Mouse (Mus musculus) liver, embryonic 14.5 days (tissue): ENCODE measurements at regions not wholly inside any gene's neighbourhood (a gene's known extent, or its start where the extent isn't known, plus 50 kb on each side); places are given as distances from the start of the nearest gene placed in this dataset.

ENCODE experiments used
- ATAC-seq: fragments of 200-750 bp; cut with Nextera tagmentation; 2 replicates; pipeline ENCODE4 v1.8.0; 2017; ENCODE audit warnings: moderate number of reproducible peaks, mild to moderate bottlenecking, moderate library complexity; ENCODE audit not compliant: insufficient read depth
- DNase-seq, 3 experiments: peaks; one replicate each; pipeline ENCODE4 v3.0.0-alpha.2; 2012 to 2013; ENCODE audit warnings: low read depth in 3 of 3, low spot score in 3 of 3
- H3K27ac ChIP-seq: fragments of 300-500 bp; sonication (generic); 2 replicates; pipeline ENCODE4 v1.5.1; 2014; ENCODE audit warnings: moderate library complexity, mild to moderate bottlenecking, control low read depth, inconsistent platforms
- H3K27me3 ChIP-seq: fragments of 300-500 bp; sonication (generic); 2 replicates; pipeline ENCODE4 v1.6.1; 2014; ENCODE audit warnings: mild to moderate bottlenecking, low read length, moderate library complexity; ENCODE audit not compliant: control insufficient read depth, insufficient read depth
- H3K36me3 ChIP-seq: fragments of 300-500 bp; sonication (generic); replicated peaks from 2 replicates; pipeline ENCODE4 v1.6.1; 2014; ENCODE audit warnings: low read depth; ENCODE audit not compliant: control insufficient read depth, insufficient read depth
- H3K4me1 ChIP-seq, 2 experiments: fragments of 200-500 bp in 1 of 2; fragments of 300-500 bp in 1 of 2; sonication (generic) in 1 of 2; replicated peaks; 2 replicates each; pipeline ENCODE4 v1.6.1; 2012 to 2014; ENCODE audit warnings: antibody characterized with exemption in 1 of 2, inconsistent platforms in 1 of 2, low read length in 1 of 2; ENCODE audit not compliant: control insufficient read depth in 2 of 2, insufficient read depth in 2 of 2
- H3K4me2 ChIP-seq: fragments of 300-500 bp; sonication (generic); 2 replicates; pipeline ENCODE4 v1.6.1; 2014; ENCODE audit warnings: low read depth, mild to moderate bottlenecking, control low read depth, moderate library complexity
- H3K4me3 ChIP-seq, 2 experiments: fragments of 200-500 bp in 1 of 2; fragments of 300-500 bp in 1 of 2; sonication (generic) in 1 of 2; 2 replicates each; pipeline ENCODE4 v1.5.1; 2012 to 2014; ENCODE audit warnings: low read depth in 2 of 2, low read length in 2 of 2, mild to moderate bottlenecking in 2 of 2, control low read depth in 1 of 2, inconsistent platforms in 1 of 2, moderate library complexity in 1 of 2; ENCODE audit not compliant: insufficient read depth in 1 of 2
- H3K9ac ChIP-seq: fragments of 300-500 bp; sonication (generic); replicated peaks from 2 replicates; pipeline ENCODE4 v1.6.1; 2014; ENCODE audit warnings: mild to moderate bottlenecking, control low read depth, moderate library complexity
- H3K9me3 ChIP-seq: fragments of 300-500 bp; sonication (generic); 2 replicates; pipeline ENCODE4 v1.6.1; 2016; ENCODE audit warnings: low read length, mixed read lengths; ENCODE audit not compliant: control insufficient read depth
- CTCF ChIP-seq: IDR thresholded peaks from 2 replicates; pipeline ENCODE4 v1.5.1; 2016; ENCODE audit warnings: antibody characterized with exemption, low read depth, control low read depth
- EP300 ChIP-seq: IDR thresholded peaks from 2 replicates; pipeline ENCODE4 v1.6.1; 2016; ENCODE audit warnings: antibody characterized with exemption, low read depth
- WGBS: fragments of 180-500 bp; shearing (Covaris S2); extraction: QIAGEN DNeasy Blood & Tissue Kit; methylation state at CpG from one replicate; pipeline ENCODE4 v1.1.7; 2014; ENCODE audit not compliant: insufficient replicate concordance; 5-methylcytosine and 5-hydroxymethylcytosine counted together

DNA sequence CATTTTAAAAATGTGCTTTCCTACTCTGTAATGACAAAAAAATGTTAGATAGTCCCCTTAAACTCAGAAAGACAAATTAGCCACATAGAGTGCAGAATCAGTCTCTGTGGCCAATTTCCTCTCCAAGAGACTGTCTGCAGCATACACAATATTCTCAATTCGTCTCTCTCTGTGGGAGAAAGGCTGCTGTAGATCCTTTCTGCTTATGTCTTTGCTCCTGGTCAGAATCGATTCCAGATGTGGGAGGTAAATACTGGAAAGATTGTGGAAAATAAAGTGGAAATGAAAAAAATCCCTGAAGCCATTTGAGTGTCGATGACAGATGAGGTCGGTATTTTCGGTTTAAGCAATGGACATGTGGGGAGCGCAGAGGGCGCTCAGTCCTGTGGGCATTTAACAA, 265.8 kb upstream of the Mpped2 start:
- Histone ChIP-seq H3K4me1 (no peaks in the 10 kb centered on the region), H3K4me3 (no peak overlapping the region), H3K4me2 (no peak overlapping the region), H3K36me3 (no peaks in the 10 kb centered on the region), H3K27me3 (no peaks in the 10 kb centered on the region), H3K27ac (no peak overlapping the region), H3K9me3 (no peaks in the 10 kb centered on the region), H3K9ac (no peak overlapping the region)
- DNase-seq (no peak), ATAC-seq (no peak)
- TF ChIP-seq EP300 (no peak), CTCF (no peak)
- WGBS = 67% methylated on average over 7 of the region's 7 CpGs

DNA sequence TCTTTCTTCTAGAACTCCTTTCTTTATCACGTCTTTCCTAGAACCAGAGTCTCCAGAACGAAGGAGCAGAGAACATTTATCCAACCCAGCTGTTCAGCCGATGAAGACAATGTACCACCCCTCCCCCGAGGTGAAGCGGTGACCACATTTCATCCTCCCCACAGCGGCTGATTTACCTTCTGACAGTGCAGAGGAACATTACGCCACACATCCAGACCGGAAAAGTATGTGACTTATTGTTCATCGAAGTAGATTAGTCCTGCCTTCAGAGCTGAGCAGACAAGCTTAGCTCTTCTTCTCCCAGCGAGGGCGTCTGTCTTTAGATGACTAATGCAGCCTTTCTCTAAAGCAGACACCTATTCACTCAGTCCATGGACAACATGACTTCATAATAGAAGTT, 264.2 kb upstream of the Mpped2 start:
- WGBS = 19% methylated on average over 11 of the region's 11 CpGs
- no peak overlapping the region for H3K4me2 ChIP-seq
- no peak overlapping the region for H3K27ac ChIP-seq
- H3K4me3 ChIP-seq = no peak overlapping the region
- no peak overlapping the region for H3K9ac ChIP-seq
- no peaks in the 10 kb centered on the region for H3K27me3 ChIP-seq
- TF ChIP-seq CTCF = no peak
- TF ChIP-seq EP300 = no peak
- no peaks in the 10 kb centered on the region for H3K4me1 ChIP-seq
- H3K9me3 ChIP-seq = no peaks in the 10 kb centered on the region
- no peaks in the 10 kb centered on the region for H3K36me3 ChIP-seq
- DNase-seq (no peak), ATAC-seq (no peak)

DNA sequence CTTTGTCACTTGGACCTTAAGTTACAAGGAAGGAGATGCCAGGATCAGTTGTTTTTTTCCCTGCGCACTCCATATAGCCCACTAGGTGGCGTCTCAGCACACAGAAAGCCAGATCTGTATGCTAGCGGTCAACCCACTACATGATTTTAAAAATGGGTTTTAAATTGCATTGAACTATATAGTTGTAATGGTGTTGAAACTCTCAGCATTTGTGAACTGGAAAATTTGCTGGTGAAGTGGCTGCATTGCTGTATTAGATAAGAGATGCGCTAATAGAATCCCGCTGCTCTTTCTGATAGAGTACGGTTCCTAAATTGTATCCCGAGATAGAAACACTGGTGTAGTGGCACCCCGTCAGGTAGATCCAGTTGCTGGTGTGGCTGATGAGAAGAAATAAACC, 261.9 kb upstream of the Mpped2 start:
- TF ChIP-seq CTCF = peak; percentile 66
- TF ChIP-seq EP300 = no peak
- ATAC-seq = no peak
- Histone ChIP-seq H3K4me1 (no peaks in the 10 kb centered on the region), H3K9me3 (no peaks in the 10 kb centered on the region), H3K9ac (no peak overlapping the region), H3K27ac (no peak overlapping the region), H3K36me3 (no peaks in the 10 kb centered on the region), H3K4me2 (no peak overlapping the region), H3K27me3 (no peaks in the 10 kb centered on the region), H3K4me3 (no peak overlapping the region)
- peak in 2 of 3 experiments; percentile 2 to 3 for DNase-seq
- 43% methylated on average over 8 of the region's 8 CpGs for WGBS

- Histone ChIP-seq H3K4me2 (no peak overlapping the region), H3K27me3 (no peaks in the 10 kb centered on the region), H3K36me3 (no peaks in the 10 kb centered on the region), H3K9me3 (no peaks in the 10 kb centered on the region), H3K4me3 (no peak overlapping the region), H3K9ac (no peak overlapping the region), H3K27ac (no peak overlapping the region), H3K4me1 (no peaks in the 10 kb centered on the region)
- 19% methylated on average over 9 of the region's 9 CpGs for WGBS
- no peak for ATAC-seq
- TF ChIP-seq EP300 (no peak), CTCF (no peak)
- DNase-seq = no peak
Observed at GRCm38 (mm10) chr2:106431637-106432199, 261.4 kb upstream of the Mpped2 start.

- no peaks in the 10 kb centered on the region for H3K4me1 ChIP-seq
- no peak overlapping the region for H3K4me2 ChIP-seq
- DNase-seq (no peak), ATAC-seq (no peak)
- H3K9ac ChIP-seq = no peak overlapping the region
- H3K27ac ChIP-seq = no peak overlapping the region
- H3K36me3 ChIP-seq = no peaks in the 10 kb centered on the region
- WGBS = 54% methylated on average over 2 of the region's 2 CpGs
- no peaks in the 10 kb centered on the region for H3K9me3 ChIP-seq
- H3K27me3 ChIP-seq = no peaks in the 10 kb centered on the region
- TF ChIP-seq EP300 (no peak), CTCF (no peak)
- no peak overlapping the region for H3K4me3 ChIP-seq
Observed at GRCm38 (mm10) chr2:106436136-106436535, 256.9 kb upstream of the Mpped2 start.
